Comparison of ENCODE assay signal across 16 mouse cellular contexts in the genomic region with DNA sequence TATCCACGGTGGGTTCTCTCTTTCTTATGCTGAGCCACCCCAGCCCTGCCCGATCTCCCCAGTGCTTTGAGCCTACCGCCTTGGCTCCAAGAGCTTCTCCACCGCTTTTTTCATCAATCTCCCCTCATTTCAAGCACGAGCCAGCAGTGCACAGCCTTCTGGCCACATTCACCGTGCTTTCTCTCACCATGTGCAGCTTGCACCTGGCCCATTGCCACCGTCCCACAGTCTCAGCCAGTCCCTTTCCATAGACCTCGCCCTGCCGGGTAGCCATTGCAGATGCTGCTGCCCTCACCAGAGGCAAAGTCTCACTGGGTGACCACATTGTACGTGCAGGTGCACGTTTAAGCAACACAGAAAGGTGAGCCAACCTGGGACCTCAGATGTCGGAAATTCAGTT. TPM values are rescaled to one million over a fixed set of nuclear protein-coding genes. Genes with fewer than 3 reads are reported as not detected.
DNase-seq lines count a peak whose midpoint lies in the region; ATAC-seq and TF ChIP-seq lines count a peak whose summit lies in the region.
"Had no signal": no experiment of that assay in that cellular context is flagged by ENCODE, and none has a peak within 500 bp of the region (broad histone marks: within the 10 kb centered on the region; RNA-seq: fewer than 3 reads in every experiment).

No protein-coding gene starts in this region.

- ATAC-seq in forebrain, embryonic 16.5 days = peak; percentile 40; the same call in 1 of the 2 replicates
- ATAC-seq: activated CD4-positive, CD25-positive, alpha-beta regulatory T cell, adult 4 months had no signal

- peaks cover 10% of the 10 kb centered on the region for H3K4me1 ChIP-seq in forebrain, embryonic 16.5 days (replicated peaks; ENCODE audit: control insufficient read depth, insufficient read depth, low read length)
- H3K4me1 ChIP-seq: embryonic facial prominence, embryonic 13.5 days had no signal

- no peak overlapping the region for H3K4me3 ChIP-seq in gastrocnemius, adult 2 months
- no peak overlapping the region for H3K4me3 ChIP-seq in left cerebral cortex, adult 2 months
- H3K4me3 ChIP-seq in forebrain, embryonic 16.5 days (replicated peaks; ENCODE audit: low read length) = no peak overlapping the region
- H3K4me3 ChIP-seq: embryonic facial prominence, embryonic 13.5 days had no signal

- no peak overlapping the region for H3K27ac ChIP-seq in gastrocnemius, adult 2 months
- H3K27ac ChIP-seq in left cerebral cortex, adult 2 months = no peak overlapping the region
- H3K27ac ChIP-seq in forebrain, embryonic 16.5 days (ENCODE audit: low read length) = peak overlapping the region; percentile 60
- H3K27ac ChIP-seq: embryonic facial prominence, embryonic 13.5 days had no signal

- no peaks in the 10 kb centered on the region for H3K27me3 ChIP-seq in forebrain, embryonic 16.5 days (replicated peaks; ENCODE audit: control insufficient read depth, insufficient read depth, low read length)
- H3K27me3 ChIP-seq: embryonic facial prominence, embryonic 13.5 days had no signal

- no peak overlapping the region for H3K4me2 ChIP-seq in forebrain, embryonic 16.5 days (ENCODE audit: low read length)
- H3K4me2 ChIP-seq: embryonic facial prominence, embryonic 13.5 days had no signal

- intact Hi-C loops in gastrocnemius, adult 2 months (cut with DNase I) = no loop called here
- intact Hi-C loops in left cerebral cortex, postnatal 10 days (cut with DNase I) = no loop called here
- intact Hi-C loops in left cerebral cortex, adult 2 months (cut with DNase I) = no loop called here

- 56% methylated on average over 12 of the region's 12 CpGs for WGBS in forebrain, embryonic 16.5 days

- peaks cover 26% of the 10 kb centered on the region for H3K36me3 ChIP-seq in forebrain, embryonic 16.5 days (ENCODE audit: control insufficient read depth, insufficient read depth)

- TF ChIP-seq CTCF in gastrocnemius, adult 2 months (IDR thresholded peaks at IDR 0.05) = no peak
- TF ChIP-seq CTCF in left cerebral cortex, adult 2 months (IDR thresholded peaks at IDR 0.05) = no peak

- H3K9ac ChIP-seq in forebrain, embryonic 16.5 days (replicated peaks; ENCODE audit: low read depth, low read length) = no peak overlapping the region
- H3K9ac ChIP-seq: embryonic facial prominence, embryonic 13.5 days had no signal

- H3K9me3 ChIP-seq in forebrain, embryonic 16.5 days (ENCODE audit: control insufficient read depth, low read length) = no peaks in the 10 kb centered on the region
- H3K9me3 ChIP-seq: embryonic facial prominence, embryonic 13.5 days had no signal

- DNase-seq in gastrocnemius, adult 2 months = peak; percentile 54
- no peak for DNase-seq in gastrocnemius, adult 8-10 months (ENCODE audit: low spot score in 2 of 2)
- peak; percentile 42 to 68 for DNase-seq in left cerebral cortex, postnatal 10 days (ENCODE audit: extremely low spot score in 1 of 2, low spot score in 2 of 2)
- no peak for DNase-seq in left cerebral cortex, adult 2 months (ENCODE audit: extremely low spot score in 1 of 2, low spot score in 2 of 2)
- peak; percentile 77 for DNase-seq in cerebellum, adult 11-12 months
- DNase-seq in spleen, adult 18-20 months = no peak
- no peak for DNase-seq in retina, postnatal 1 day
- DNase-seq: kidney, postnatal 36 days; lung, adult 18-20 months; thymus, postnatal 25 days had no signal

RNA-seq across cellular contexts. Expression of a gene that starts 14.1 kb away (rescaled TPM):
- 10 to 100 TPM; 59.6 to 65.2 TPM for total RNA-seq in gastrocnemius, adult 2 months (2021)
- total RNA-seq in gastrocnemius, adult 8-10 months (2022) = 10 to 100 TPM; 62.0 to 79.8 (median 66.8) TPM
- total RNA-seq in left cerebral cortex, postnatal 10 days (2021) = 100 to 1,000 TPM; 435 to 454 TPM
- total RNA-seq in left cerebral cortex, adult 2 months (2021) = 100 to 1,000 TPM; 442 to 461 TPM
- polyA plus RNA-seq in forebrain, embryonic 16.5 days (2015; fragmentation: Nextera tagmentation; extraction: Ambion mirVana) = 90.6 and 111 TPM in 2 replicates

RNA-seq across cellular contexts. Expression of a gene that starts 46.4 kb away (rescaled TPM):
- total RNA-seq in gastrocnemius, adult 2 months (2021) = 1 to 10 TPM; 3.3 to 4.1 TPM
- 1 to 10 TPM; 2.9 to 4.8 (median 4.0) TPM for total RNA-seq in gastrocnemius, adult 8-10 months (2022)
- 10 to 100 TPM in 1 of 2 experiments, 1 to 10 TPM in 1; 9.4 to 10.2 TPM for total RNA-seq in left cerebral cortex, postnatal 10 days (2021)
- total RNA-seq in left cerebral cortex, adult 2 months (2021) = 1 to 10 TPM; 8.3 TPM
- polyA plus RNA-seq in forebrain, embryonic 16.5 days (2015; fragmentation: Nextera tagmentation; extraction: Ambion mirVana) = 7.1 and 8.0 TPM in 2 replicates

RNA-seq across cellular contexts. Expression of a gene that starts 52.7 kb away (rescaled TPM):
- 100 to 1,000 TPM; 133 to 149 TPM for total RNA-seq in gastrocnemius, adult 2 months (2021)
- 100 to 1,000 TPM; 125 to 153 (median 134) TPM for total RNA-seq in gastrocnemius, adult 8-10 months (2022)
- 10 to 100 TPM; 17.9 to 20.9 TPM for total RNA-seq in left cerebral cortex, postnatal 10 days (2021)
- total RNA-seq in left cerebral cortex, adult 2 months (2021) = 10 to 100 TPM; 19.2 to 22.2 TPM
- 33.6 and 45.4 TPM in 2 replicates for polyA plus RNA-seq in forebrain, embryonic 16.5 days (2015; fragmentation: Nextera tagmentation; extraction: Ambion mirVana)

RNA-seq across cellular contexts. Expression of a gene that starts 54.8 kb away (rescaled TPM):
- total RNA-seq in gastrocnemius, adult 2 months (2021) = under 1 TPM in 1 of 2 experiments, not detected in 1; 0.18 TPM
- total RNA-seq in gastrocnemius, adult 8-10 months (2022) = under 1 TPM in 1 of 4 experiments, not detected in 3; 0.21 TPM
- under 1 TPM; 0.43 to 0.79 TPM for total RNA-seq in left cerebral cortex, postnatal 10 days (2021)
- 1 to 10 TPM in 1 of 2 experiments, under 1 TPM in 1; 0.87 to 1.5 TPM for total RNA-seq in left cerebral cortex, adult 2 months (2021)
- polyA plus RNA-seq in forebrain, embryonic 16.5 days (2015; fragmentation: Nextera tagmentation; extraction: Ambion mirVana) = 0.25 and 0.30 TPM in 2 replicates
- total RNA-seq: MEL had no signal
- polyA plus RNA-seq: activated CD4-positive, CD25-positive, alpha-beta regulatory T cell, adult 4 months; C2C12; intestine, embryonic 14.5 days had no signal

RNA-seq across cellular contexts. Expression of a gene that starts 59.0 kb away (rescaled TPM):
- total RNA-seq in gastrocnemius, adult 2 months (2021) = 1 to 10 TPM; 7.1 to 9.8 TPM
- total RNA-seq in gastrocnemius, adult 8-10 months (2022) = 10 to 100 TPM in 1 of 4 experiments, 1 to 10 TPM in 3; 7.2 to 11.0 (median 8.5) TPM
- total RNA-seq in left cerebral cortex, postnatal 10 days (2021) = 10 to 100 TPM; 32.3 to 32.4 TPM
- total RNA-seq in left cerebral cortex, adult 2 months (2021) = 10 to 100 TPM; 22.5 to 24.1 TPM
- 45.9 and 48.1 TPM in 2 replicates for polyA plus RNA-seq in forebrain, embryonic 16.5 days (2015; fragmentation: Nextera tagmentation; extraction: Ambion mirVana)

Comparison
In these comparisons a context has a peak if more than half of its experiments do, and no peak if none do; other contexts are left out.
1. DNase-seq: peak in gastrocnemius, adult 2 months (single experiment), left cerebral cortex, postnatal 10 days (2 of 2) and cerebellum, adult 11-12 months (single experiment); none in gastrocnemius, adult 8-10 months (0 of 2), left cerebral cortex, adult 2 months (0 of 2), spleen, adult 18-20 months (0 of 2) and retina, postnatal 1 day (single experiment).
2. RNA of a gene that starts 14.1 kb away (total RNA-seq): 442 to 461 TPM in left cerebral cortex, adult 2 months and 435 to 454 TPM in left cerebral cortex, postnatal 10 days; 62.0 to 79.8 TPM in gastrocnemius, adult 8-10 months and 59.6 to 65.2 TPM in gastrocnemius, adult 2 months; every median in the first group is over 4 times any median in the second.
3. RNA of a gene that starts 52.7 kb away (total RNA-seq): 133 to 149 TPM in gastrocnemius, adult 2 months and 125 to 153 TPM in gastrocnemius, adult 8-10 months; 19.2 to 22.2 TPM in left cerebral cortex, adult 2 months and 17.9 to 20.9 TPM in left cerebral cortex, postnatal 10 days; every median in the first group is over 4 times any median in the second.